Mouse (Mus musculus): Measurements from ENCODE around the gene Wdpcp.

DNA sequence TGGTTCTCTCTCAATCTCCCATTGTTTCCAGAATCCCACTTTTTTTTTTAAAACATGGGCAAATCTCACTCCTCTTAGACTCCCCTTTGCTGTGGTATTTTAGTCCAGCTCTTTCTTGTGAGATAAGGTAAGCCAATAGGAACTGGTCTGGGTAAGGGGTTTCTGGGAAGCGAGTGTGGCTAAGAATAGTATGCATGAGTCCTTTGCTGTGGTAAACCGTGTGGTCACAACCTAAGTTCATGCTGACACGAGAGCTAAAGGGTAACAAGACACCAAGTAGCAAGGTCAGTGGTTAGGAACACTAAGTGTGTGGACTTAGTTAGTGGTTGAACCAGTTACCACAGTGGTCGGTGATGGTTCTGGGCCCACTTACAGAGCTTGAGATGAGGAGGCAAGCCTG lies 72.2 kb downstream of the Wdpcp start:
- no peak for TF ChIP-seq POLR2A (IDR thresholded peaks at IDR 0.05; ENCODE audit: borderline replicate concordance, low read depth, low read length)
- no peak for TF ChIP-seq CTCF (IDR thresholded peaks at IDR 0.05; ENCODE audit: low read depth, low read length)

Measured in bone marrow macrophage, adult 2 months (primary cell).